Comparison of ENCODE assay signal across 21 mouse cellular contexts in genomic region chr11:63707093-63707492, GRCm38 (mm10).
DNase-seq lines count a peak whose midpoint lies in the region; ATAC-seq and TF ChIP-seq lines count a peak whose summit lies in the region.
"Had no signal": no experiment of that assay in that cellular context is flagged by ENCODE, and none has a peak within 500 bp of the region (broad histone marks: within the 10 kb centered on the region; RNA-seq: fewer than 3 reads in every experiment).

No protein-coding gene starts in this region.

- no peak for ATAC-seq in hindbrain, postnatal 0 days
- peak; percentile 66; the same call in 1 of the 2 replicates for ATAC-seq in hindbrain, embryonic 13.5 days (ENCODE audit: low FRiP score)
- ATAC-seq in neural tube, embryonic 14.5 days (ENCODE audit: low read depth): peak; percentile 46; the same call in 1 of the 2 replicates
- ATAC-seq: activated CD4-positive, CD25-positive, alpha-beta regulatory T cell, adult 4 months; inflammation-experienced regulatory T-cells, adult 6 months; Patski had no signal

- no peak overlapping the region for H3K4me2 ChIP-seq in hindbrain, postnatal 0 days (ENCODE audit: low read depth, low read length)
- no peak overlapping the region for H3K4me2 ChIP-seq in hindbrain, embryonic 13.5 days
- H3K4me2 ChIP-seq in neural tube, embryonic 14.5 days (ENCODE audit: low read depth, low read length): no peak overlapping the region
- H3K4me2 ChIP-seq: embryonic facial prominence, embryonic 15.5 days; liver, embryonic 15.5 days had no signal

- no peak overlapping the region for H3K9ac ChIP-seq in hindbrain, postnatal 0 days (replicated peaks; ENCODE audit: low read length)
- H3K9ac ChIP-seq in hindbrain, embryonic 13.5 days: no peak overlapping the region
- no peak overlapping the region for H3K9ac ChIP-seq in neural tube, embryonic 14.5 days (replicated peaks; ENCODE audit: low read depth, low read length)
- H3K9ac ChIP-seq: embryonic facial prominence, embryonic 15.5 days; liver, embryonic 15.5 days had no signal

- no peaks in the 10 kb centered on the region for H3K9me3 ChIP-seq in hindbrain, embryonic 10.5 days
- H3K9me3 ChIP-seq in hindbrain, postnatal 0 days (ENCODE audit: low read length): no peaks in the 10 kb centered on the region
- H3K9me3 ChIP-seq in hindbrain, embryonic 13.5 days: no peaks in the 10 kb centered on the region
- H3K9me3 ChIP-seq in neural tube, embryonic 14.5 days (ENCODE audit: control insufficient read depth, low read length): no peaks in the 10 kb centered on the region
- H3K9me3 ChIP-seq: embryonic facial prominence, embryonic 15.5 days; forebrain, embryonic 10.5 days; liver, embryonic 15.5 days had no signal

- peaks cover 10% of the 10 kb centered on the region; the same call in 1 of the 2 replicates for H3K27me3 ChIP-seq in hindbrain, embryonic 10.5 days (ENCODE audit: insufficient read depth, poor library complexity, severe bottlenecking)
- H3K27me3 ChIP-seq in hindbrain, postnatal 0 days (ENCODE audit: insufficient read depth, low read length): no peaks in the 10 kb centered on the region
- no peaks in the 10 kb centered on the region for H3K27me3 ChIP-seq in hindbrain, embryonic 13.5 days
- no peaks in the 10 kb centered on the region for H3K27me3 ChIP-seq in neural tube, embryonic 14.5 days (ENCODE audit: control insufficient read depth, insufficient read depth, low read length)
- H3K27me3 ChIP-seq: embryonic facial prominence, embryonic 15.5 days; liver, embryonic 15.5 days had no signal

- no peak for TF ChIP-seq POLR2A in brain, embryonic 14.5 days (IDR thresholded peaks at IDR 0.05; ENCODE audit: borderline replicate concordance, extremely low read depth, insufficient read depth, insufficient read length, poor library complexity, severe bottlenecking)

- H3K36me3 ChIP-seq in hindbrain, embryonic 10.5 days: no peaks in the 10 kb centered on the region
- no peaks in the 10 kb centered on the region for H3K36me3 ChIP-seq in hindbrain, postnatal 0 days (ENCODE audit: insufficient read depth, low read length)
- H3K36me3 ChIP-seq in hindbrain, embryonic 13.5 days: no peaks in the 10 kb centered on the region
- H3K36me3 ChIP-seq in neural tube, embryonic 14.5 days (ENCODE audit: control insufficient read depth, insufficient read depth, low read length): no peaks in the 10 kb centered on the region
- H3K36me3 ChIP-seq: embryonic facial prominence, embryonic 15.5 days; forebrain, embryonic 10.5 days; liver, embryonic 15.5 days had no signal

- no peak overlapping the region for H3K4me3 ChIP-seq in hindbrain, embryonic 10.5 days
- no peak overlapping the region for H3K4me3 ChIP-seq in hindbrain, postnatal 0 days (ENCODE audit: low read length)
- no peak overlapping the region for H3K4me3 ChIP-seq in hindbrain, embryonic 13.5 days
- no peak overlapping the region for H3K4me3 ChIP-seq in neural tube, embryonic 14.5 days (ENCODE audit: low read depth, low read length)
- H3K4me3 ChIP-seq: embryonic facial prominence, embryonic 15.5 days; forebrain, embryonic 10.5 days; layer of hippocampus, adult 2 months; liver, embryonic 15.5 days had no signal

- no peak for TF ChIP-seq CTCF in hindbrain, postnatal 0 days (IDR thresholded peaks at IDR 0.05; ENCODE audit: low read depth)
- no peak for TF ChIP-seq CTCF in brain, embryonic 14.5 days (IDR thresholded peaks at IDR 0.05; ENCODE audit: borderline replicate concordance, extremely low read depth, insufficient read depth, insufficient read length)

- H3K27ac ChIP-seq in hindbrain, embryonic 10.5 days: 0 out of 2 replicates have a peak overlapping the region, but pooled peaks have one; percentile 3
- H3K27ac ChIP-seq in hindbrain, postnatal 0 days: no peak overlapping the region
- H3K27ac ChIP-seq in hindbrain, embryonic 13.5 days: no peak overlapping the region
- H3K27ac ChIP-seq in neural tube, embryonic 14.5 days (ENCODE audit: low read depth, low read length): no peak overlapping the region
- H3K27ac ChIP-seq: embryonic facial prominence, embryonic 15.5 days; forebrain, embryonic 10.5 days; kidney, postnatal 0 days; layer of hippocampus, adult 2 months; liver, embryonic 15.5 days had no signal

- no peak for DNase-seq in hindbrain, embryonic 10.5 days (ENCODE audit: low spot score)
- no peak for DNase-seq in hindbrain, postnatal 0 days (ENCODE audit: low spot score)
- peak; percentile 75 for DNase-seq in brain, embryonic 14.5 days (ENCODE audit: low read depth)
- DNase-seq in gastrocnemius, postnatal 4 days (ENCODE audit: low spot score in 2 of 2): no peak
- DNase-seq in thymus, postnatal 25 days: no peak
- DNase-seq: adrenal gland, postnatal 25 days; cerebellum, adult 8-10 months; gastrocnemius, postnatal 25 days; heart, postnatal 10 days; spleen, adult 18-20 months; thymus, adult 18-20 months had no signal

- H3K4me1 ChIP-seq in hindbrain, embryonic 10.5 days (replicated peaks): peaks cover 40% of the 10 kb centered on the region
- H3K4me1 ChIP-seq in hindbrain, postnatal 0 days (ENCODE audit: insufficient read depth, low read length): no peaks in the 10 kb centered on the region
- H3K4me1 ChIP-seq in hindbrain, embryonic 13.5 days (replicated peaks): peaks cover 17% of the 10 kb centered on the region
- no peaks in the 10 kb centered on the region; the same call in 1 of the 2 replicates for H3K4me1 ChIP-seq in neural tube, embryonic 14.5 days (ENCODE audit: control insufficient read depth, insufficient read depth, low read length)
- H3K4me1 ChIP-seq: liver, embryonic 15.5 days had no signal

- WGBS in hindbrain, embryonic 10.5 days: 40% methylated on average over 5 of the region's 5 CpGs
- 22% methylated on average over 5 of the region's 5 CpGs for WGBS in hindbrain, postnatal 0 days
- WGBS in hindbrain, embryonic 13.5 days: 25% methylated on average over 5 of the region's 5 CpGs
- 12% methylated on average over 5 of the region's 5 CpGs for WGBS in neural tube, embryonic 14.5 days
